Mouse (Mus musculus) embryonic fibroblast, embryonic 13.5 days (primary cell): Measurements from ENCODE around the gene Creb1. TPM values are rescaled to one million over a fixed set of nuclear protein-coding genes. Genes with fewer than 3 reads are reported as not detected.

ENCODE experiments used
- H3K27ac ChIP-seq: 2 replicates; pipeline ENCODE4 v1.5.1; 2012; ENCODE audit warnings: low read length, control low read depth, inconsistent platforms; ENCODE audit not compliant: insufficient read depth
- H3K4me1 ChIP-seq: 2 replicates; pipeline ENCODE4 v1.6.1; 2011; ENCODE audit warnings: low read length; ENCODE audit not compliant: control insufficient read depth, insufficient read depth
- H3K4me3 ChIP-seq: 2 replicates; pipeline ENCODE4 v1.5.1; 2011; ENCODE audit warnings: mild to moderate bottlenecking, control low read depth, low read length; ENCODE audit not compliant: insufficient read depth
- CTCF ChIP-seq: IDR thresholded peaks from 2 replicates; pipeline ENCODE4 v1.5.1; 2011; ENCODE audit warnings: mild to moderate bottlenecking, control low read depth, low read length, moderate library complexity, borderline replicate concordance; ENCODE audit not compliant: insufficient read depth
- POLR2A ChIP-seq: IDR thresholded peaks from 2 replicates; pipeline ENCODE4 v1.6.1; 2011; ENCODE audit warnings: low read depth, mild to moderate bottlenecking, control low read depth, low read length, moderate library complexity
- polyA plus RNA-seq: library from polyadenylated mRNA; stranded (reverse); fragments of >200 nt; gene quantifications from 2 replicates; pipeline ENCODE4 v1.2.4, GENCODE M21; 2011; ENCODE audit warnings: low read depth; ENCODE audit not compliant: missing spikeins, insufficient read length

Gene Creb1
- polyA plus RNA-seq, 1 experiment = 45.1 TPM

- H3K4me1 ChIP-seq = peaks cover 5% of the 10 kb centered on the region; the same call in 1 of the 2 replicates
- no peak overlapping the region for H3K4me3 ChIP-seq
- peak overlapping the region; percentile 24; the same call in 1 of the 2 replicates for H3K27ac ChIP-seq
- TF ChIP-seq POLR2A = no peak
- no peak for TF ChIP-seq CTCF
Observed at GRCm38 (mm10) chr1:64519901-64520300, 12.5 kb upstream of the Creb1 start.

GRCm38 (mm10) chr1:64521734-64522133 is 10.7 kb upstream of the Creb1 start:
- TF ChIP-seq CTCF (no peak), POLR2A (no peak)

GRCm38 (mm10) chr1:64522637-64523036 is 9.8 kb upstream of the Creb1 start:
- no peak for TF ChIP-seq CTCF
- no peak for TF ChIP-seq POLR2A

More at GRCm38 (mm10) chr1:64521734-64522133, 10.7 kb upstream of the Creb1 start:
- Histone ChIP-seq H3K4me3 (no peak overlapping the region), H3K4me1 (peaks cover 5% of the 10 kb centered on the region; the same call in 1 of the 2 replicates), H3K27ac (peak overlapping the region; percentile 67)

GRCm38 (mm10) chr1:64523117-64523516 is 9.3 kb upstream of the Creb1 start:
- no peak for TF ChIP-seq POLR2A
- TF ChIP-seq CTCF = no peak
- Histone ChIP-seq H3K27ac (no peak overlapping the region), H3K4me1 (peaks cover 5% of the 10 kb centered on the region; the same call in 1 of the 2 replicates), H3K4me3 (no peak overlapping the region)

More at GRCm38 (mm10) chr1:64522637-64523036, 9.8 kb upstream of the Creb1 start:
- H3K4me1 ChIP-seq = peaks cover 5% of the 10 kb centered on the region; the same call in 1 of the 2 replicates
- H3K27ac ChIP-seq = no peak overlapping the region
- H3K4me3 ChIP-seq = no peak overlapping the region

- peaks cover 5% of the 10 kb centered on the region; the same call in 1 of the 2 replicates for H3K4me1 ChIP-seq
- H3K27ac ChIP-seq = no peak overlapping the region
- TF ChIP-seq CTCF (no peak), POLR2A (no peak)
- H3K4me3 ChIP-seq = no peak overlapping the region
Observed at GRCm38 (mm10) chr1:64524661-64525060, 7.8 kb upstream of the Creb1 start.

GRCm38 (mm10) chr1:64527626-64528025 is 4.8 kb upstream of the Creb1 start:
- Histone ChIP-seq H3K27ac (no peak overlapping the region), H3K4me1 (peaks cover 4% of the 10 kb centered on the region; the same call in 1 of the 2 replicates), H3K4me3 (no peak overlapping the region)
- no peak for TF ChIP-seq CTCF
- no peak for TF ChIP-seq POLR2A

- Histone ChIP-seq H3K27ac (no peak overlapping the region), H3K4me3 (no peak overlapping the region), H3K4me1 (peaks cover 4% of the 10 kb centered on the region; the same call in 1 of the 2 replicates)
- TF ChIP-seq CTCF (no peak), POLR2A (no peak)
Observed at GRCm38 (mm10) chr1:64529781-64530315, 2.6 kb upstream of the Creb1 start.

- Histone ChIP-seq H3K4me1 (peaks cover 6% of the 10 kb centered on the region; the same call in 1 of the 2 replicates), H3K4me3 (peak overlapping the region; percentile 62), H3K27ac (peak overlapping the region; percentile 66; the same call in 1 of the 2 replicates)
- TF ChIP-seq POLR2A (0 out of 2 replicates have a peak, but pooled peaks have one; percentile 10), CTCF (no peak)
Observed at GRCm38 (mm10) chr1:64531548-64531947, 897 bp upstream of the Creb1 start.

GRCm38 (mm10) chr1:64532067-64532523 is 350 bp upstream of the Creb1 start:
- H3K4me3 ChIP-seq = peak overlapping the region; percentile 62
- peaks cover 6% of the 10 kb centered on the region; the same call in 1 of the 2 replicates for H3K4me1 ChIP-seq
- H3K27ac ChIP-seq = peak overlapping the region; percentile 66
- TF ChIP-seq CTCF = no peak
- no peak for TF ChIP-seq POLR2A

GRCm38 (mm10) chr1:64533471-64534443 is 1.3 kb downstream of the Creb1 start:
- peak overlapping the region; percentile 87 for H3K4me3 ChIP-seq
- peaks cover 6% of the 10 kb centered on the region; the same call in 1 of the 2 replicates for H3K4me1 ChIP-seq
- H3K27ac ChIP-seq = peak overlapping the region; percentile 74
- no peak for TF ChIP-seq CTCF
- no peak for TF ChIP-seq POLR2A
